14 mouse cellular contexts compared by ENCODE assay signal in the genomic region with DNA sequence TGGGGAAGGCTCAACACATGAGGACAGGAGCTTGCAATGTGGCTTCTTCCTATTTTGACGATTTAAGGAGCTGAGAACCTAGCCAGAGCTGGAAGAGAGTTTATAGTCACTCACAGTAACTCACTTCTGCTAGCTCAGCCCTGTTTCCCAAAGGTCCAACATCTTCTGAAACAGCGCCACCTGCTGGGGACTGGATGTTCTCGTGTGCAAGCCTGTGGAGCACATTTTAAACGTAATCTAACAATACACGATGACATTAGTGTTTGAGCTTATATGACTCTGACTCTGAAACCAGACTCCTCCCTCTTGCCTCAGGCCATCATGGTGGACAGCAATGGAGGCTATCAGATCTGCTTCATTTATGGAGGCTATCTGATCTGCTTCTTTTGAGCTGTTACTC.
DNase-seq lines count a peak whose midpoint lies in the region; ATAC-seq and TF ChIP-seq lines count a peak whose summit lies in the region.
"Had no signal": no experiment of that assay in that cellular context is flagged by ENCODE, and none has a peak within 500 bp of the region (broad histone marks: within the 10 kb centered on the region; RNA-seq: fewer than 3 reads in every experiment).

No protein-coding gene starts in this region.

- no peak overlapping the region for H3K27ac ChIP-seq in heart, embryonic 11.5 days (ENCODE audit: low read depth, low read length)
- no peak overlapping the region for H3K27ac ChIP-seq in liver, adult 2 months (replicated peaks; ENCODE audit: insufficient read depth, low read depth, low read length)
- H3K27ac ChIP-seq in CH12.LX (ENCODE audit: insufficient read depth, low read depth): no peak overlapping the region
- H3K27ac ChIP-seq: liver, embryonic 15.5 days; midbrain, embryonic 15.5 days; neural tube, embryonic 12.5 days had no signal

- WGBS in heart, embryonic 11.5 days (ENCODE audit: insufficient replicate concordance): 84% methylated on average over 5 of the region's 5 CpGs
- WGBS in liver, adult 2 months: 88% methylated on average over 5 of the region's 5 CpGs

- no peak for TF ChIP-seq POLR2A in liver, adult 2 months (IDR thresholded peaks at IDR 0.05; ENCODE audit: extremely low read depth, insufficient read depth, low read length)
- no peak for TF ChIP-seq POLR2A in CH12.LX (IDR thresholded peaks at IDR 0.05; ENCODE audit: low read depth, low read length)

- no peak for TF ChIP-seq EP300 in CH12.LX (IDR thresholded peaks at IDR 0.05; ENCODE audit: low read length)

- in situ Hi-C loops in CH12.LX (cut with MboI; ENCODE audit: low pct_ligation_motif_present, low pct_unique_long_range_greater_than_20kb, low sequenced_read_pairs): no loop called here

- peaks cover 4% of the 10 kb centered on the region for H3K9me3 ChIP-seq in heart, embryonic 11.5 days (replicated peaks; ENCODE audit: control insufficient read depth, low read length)
- peaks cover 11% of the 10 kb centered on the region for H3K9me3 ChIP-seq in CH12.LX (replicated peaks; ENCODE audit: low read length)
- H3K9me3 ChIP-seq: midbrain, embryonic 15.5 days had no signal

- no peak overlapping the region for H3K9ac ChIP-seq in heart, embryonic 11.5 days (ENCODE audit: low read depth, low read length)
- no peak overlapping the region for H3K9ac ChIP-seq in liver, adult 2 months (ENCODE audit: low read depth, low read length)
- H3K9ac ChIP-seq in CH12.LX (ENCODE audit: insufficient read depth, low read depth): no peak overlapping the region
- H3K9ac ChIP-seq: liver, embryonic 15.5 days; midbrain, embryonic 15.5 days; neural tube, embryonic 12.5 days had no signal

- no peak overlapping the region for H3K4me3 ChIP-seq in heart, embryonic 11.5 days (ENCODE audit: low read depth, low read length)
- H3K4me3 ChIP-seq in liver, adult 2 months (ENCODE audit: insufficient read depth, low read depth, low read length): no peak overlapping the region
- H3K4me3 ChIP-seq in CH12.LX (replicated peaks in 1 of 3; ENCODE audit: low read depth in 2 of 3, low read length in 2 of 3, poor library complexity in 1 of 3): no peak overlapping the region
- H3K4me3 ChIP-seq: liver, embryonic 15.5 days; midbrain, embryonic 15.5 days; neural tube, embryonic 12.5 days had no signal

- H3K4me1 ChIP-seq in heart, embryonic 11.5 days (ENCODE audit: control insufficient read depth, insufficient read depth, low read length): peaks cover 2% of the 10 kb centered on the region
- no peaks in the 10 kb centered on the region for H3K4me1 ChIP-seq in liver, adult 2 months (ENCODE audit: control insufficient read depth, insufficient read depth, low read length)
- H3K4me1 ChIP-seq in CH12.LX (ENCODE audit: control insufficient read depth in 1 of 2, insufficient read depth in 2 of 2): no peaks in the 10 kb centered on the region
- H3K4me1 ChIP-seq: liver, embryonic 15.5 days; midbrain, embryonic 15.5 days; neural tube, embryonic 12.5 days had no signal

- DNase-seq in heart, adult 11 months: peak; percentile 74
- DNase-seq in liver, adult 2 months (ENCODE audit: extremely low read depth, low read depth, low spot score): no peak
- DNase-seq in liver (no peak), CH12.LX (ENCODE audit: extremely low read depth) (peak; percentile 2), adipocyte (ENCODE audit: low spot score) (peak; percentile 34)
- DNase-seq in right cerebral cortex, postnatal 4 days: no peak
- no peak for DNase-seq in cerebellum, postnatal 14 days
- DNase-seq: cerebellum, adult 9-11 months; heart, postnatal 4 days; kidney, adult 11 months had no signal

- ATAC-seq in heart, embryonic 11.5 days (replicated peaks; ENCODE audit: insufficient number of reproducible peaks, low FRiP score, low TSS enrichment): no peak
- ATAC-seq: midbrain, embryonic 15.5 days had no signal

- no peaks in the 10 kb centered on the region for H3K27me3 ChIP-seq in heart, embryonic 11.5 days (ENCODE audit: control insufficient read depth, insufficient read depth, low read length)
- no peaks in the 10 kb centered on the region for H3K27me3 ChIP-seq in liver, adult 2 months (ENCODE audit: control insufficient read depth, insufficient read depth, low read length)
- peaks cover 68% of the 10 kb centered on the region for H3K27me3 ChIP-seq in CH12.LX (replicated peaks)
- H3K27me3 ChIP-seq: liver, embryonic 15.5 days; midbrain, embryonic 15.5 days; neural tube, embryonic 12.5 days had no signal

- dilution Hi-C loops in CH12.LX (cut with MboI; ENCODE audit: extremely low pct_ligation_motif_present, extremely low pct_unique_long_range_greater_than_20kb, low sequenced_read_pairs): no loop called here

- TF ChIP-seq CTCF in liver, adult 2 months (IDR thresholded peaks at IDR 0.05; ENCODE audit: low read depth, low read length): peak; percentile 29; the same call in 1 of the 2 replicates
- peak in 1 of 2 experiments; percentile 31; a peak in 1 of 4 replicates for TF ChIP-seq CTCF in CH12.LX (conservative IDR thresholded peaks at IDR 0.05 in 1 of 2, IDR thresholded peaks at IDR 0.05 in 1 of 2; ENCODE audit: low read depth in 2 of 2, low read length in 2 of 2)

- H3K79me2 ChIP-seq in liver, adult 2 months (ENCODE audit: control insufficient read depth, insufficient read depth, low read length): no peaks in the 10 kb centered on the region
- H3K79me2 ChIP-seq in CH12.LX (replicated peaks; ENCODE audit: control insufficient read depth, extremely low read depth, insufficient read depth, poor library complexity, severe bottlenecking): no peaks in the 10 kb centered on the region

- H3K36me3 ChIP-seq in heart, embryonic 11.5 days (ENCODE audit: control insufficient read depth, insufficient read depth, low read length): no peaks in the 10 kb centered on the region
- no peaks in the 10 kb centered on the region for H3K36me3 ChIP-seq in liver, adult 2 months (ENCODE audit: control insufficient read depth, insufficient read depth, low read length)
- H3K36me3 ChIP-seq in CH12.LX (replicated peaks in 1 of 2; ENCODE audit: control insufficient read depth in 1 of 2, insufficient read depth in 1 of 2, low read length in 1 of 2): no peaks in the 10 kb centered on the region
- H3K36me3 ChIP-seq: liver, embryonic 15.5 days; midbrain, embryonic 15.5 days; neural tube, embryonic 12.5 days had no signal

- TF ChIP-seq RAD21 in CH12.LX (IDR thresholded peaks at IDR 0.05; ENCODE audit: low read depth, low read length): no peak

- H3K4me2 ChIP-seq in heart, embryonic 11.5 days: no peak overlapping the region
- no peak overlapping the region for H3K4me2 ChIP-seq in CH12.LX (ENCODE audit: insufficient read depth, low read depth, poor library complexity, severe bottlenecking)
- H3K4me2 ChIP-seq: liver, embryonic 15.5 days; midbrain, embryonic 15.5 days; neural tube, embryonic 12.5 days had no signal

TF ChIP-seq in CH12.LX, 34 proteins besides CTCF, POLR2A, EP300 and RAD21:
- TF ChIP-seq CHD2 (IDR thresholded peaks at IDR 0.05; ENCODE audit: low read length): no peak
- TF ChIP-seq HCFC1 (IDR thresholded peaks at IDR 0.05; ENCODE audit: low read depth, low read length): no peak
- no peak for TF ChIP-seq MAFK (IDR thresholded peaks at IDR 0.05; ENCODE audit: insufficient replicate concordance, low read length)
- TF ChIP-seq BHLHE40 (IDR thresholded peaks at IDR 0.05; ENCODE audit: low read depth, low read length): no peak
- no peak for TF ChIP-seq TBP (conservative IDR thresholded peaks at IDR 0.05; ENCODE audit: low read depth, low read length)
- TF ChIP-seq RCOR1 (conservative IDR thresholded peaks at IDR 0.05; ENCODE audit: low read depth, low read length): no peak
- no peak for TF ChIP-seq JUND (conservative IDR thresholded peaks at IDR 0.05; ENCODE audit: low read depth, low read length)
- TF ChIP-seq TCF12 (IDR thresholded peaks at IDR 0.05; ENCODE audit: low read depth, low read length): no peak
- no peak for TF ChIP-seq IRF4 (IDR thresholded peaks at IDR 0.05; ENCODE audit: low read depth, low read length)
- no peak for TF ChIP-seq MEF2A (IDR thresholded peaks at IDR 0.05; ENCODE audit: borderline replicate concordance, low read depth, low read length)
- no peak for TF ChIP-seq KAT2A (IDR thresholded peaks at IDR 0.05; ENCODE audit: insufficient replicate concordance, low read length)
- TF ChIP-seq NRF1 (IDR thresholded peaks at IDR 0.05; ENCODE audit: low read depth, low read length): no peak
- TF ChIP-seq SIN3A (IDR thresholded peaks at IDR 0.05; ENCODE audit: low read length): no peak
- TF ChIP-seq ZMIZ1 (IDR thresholded peaks at IDR 0.05; ENCODE audit: low read depth, low read length): no peak
- TF ChIP-seq USF2 (conservative IDR thresholded peaks at IDR 0.05; ENCODE audit: low read depth, low read length): no peak
- no peak for TF ChIP-seq MAX (IDR thresholded peaks at IDR 0.05; ENCODE audit: low read length)
- TF ChIP-seq MXI1 (IDR thresholded peaks at IDR 0.05; ENCODE audit: low read depth, low read length): no peak

Comparison
In these comparisons a context has a peak if more than half of its experiments do, and no peak if none do; other contexts are left out.
1. DNase-seq: peak in heart, adult 11 months (single experiment), CH12.LX (single experiment) and adipocyte (single experiment); none in liver, adult 2 months (single experiment), liver (single experiment), right cerebral cortex, postnatal 4 days (single experiment) and cerebellum, postnatal 14 days (0 of 2).